12 mouse cellular contexts compared by ENCODE assay signal in genomic region chr1:134070099-134070669, GRCm38 (mm10). TPM values are rescaled to one million over a fixed set of nuclear protein-coding genes. Genes with fewer than 3 reads are reported as not detected.
A peak's percentile ranks its signal among the peaks of the same experiment; 100 is the strongest.
DNase-seq lines count a peak whose midpoint lies in the region; ATAC-seq lines count a peak whose summit lies in the region.
"Had no signal": no experiment of that assay in that cellular context is flagged by ENCODE, and none has a peak within 500 bp of the region (broad histone marks: within the 10 kb centered on the region; RNA-seq: fewer than 3 reads in every experiment).

No protein-coding gene starts in this region.

- no peak overlapping the region for H3K4me3 ChIP-seq in kidney, embryonic 16.5 days (ENCODE audit: low read length)
- no peak overlapping the region for H3K4me3 ChIP-seq in forebrain, embryonic 14.5 days (ENCODE audit: low read depth, low read length)
- H3K4me3 ChIP-seq in liver, embryonic 15.5 days (replicated peaks) = no peak overlapping the region

- H3K9me3 ChIP-seq in kidney, embryonic 16.5 days (ENCODE audit: low read length) = no peaks in the 10 kb centered on the region
- H3K9me3 ChIP-seq in forebrain, embryonic 14.5 days (replicated peaks; ENCODE audit: control insufficient read depth, low read length) = no peaks in the 10 kb centered on the region
- H3K9me3 ChIP-seq in liver, embryonic 15.5 days (replicated peaks) = no peaks in the 10 kb centered on the region

- H3K4me1 ChIP-seq in kidney, embryonic 16.5 days (ENCODE audit: insufficient read depth, low read length) = peaks cover 60% of the 10 kb centered on the region
- peaks cover 55% of the 10 kb centered on the region for H3K4me1 ChIP-seq in forebrain, embryonic 14.5 days (ENCODE audit: control insufficient read depth, insufficient read depth, low read length)
- H3K4me1 ChIP-seq in liver, embryonic 15.5 days (replicated peaks) = peaks cover 93% of the 10 kb centered on the region

- H3K4me2 ChIP-seq in kidney, embryonic 16.5 days (replicated peaks; ENCODE audit: low read depth, low read length) = 0 out of 2 replicates have a peak overlapping the region, but pooled peaks have one; percentile 3
- H3K4me2 ChIP-seq in forebrain, embryonic 14.5 days (ENCODE audit: low read length) = no peak overlapping the region
- peak overlapping the region; percentile 1; the same call in 1 of the 2 replicates for H3K4me2 ChIP-seq in liver, embryonic 15.5 days

- H3K27ac ChIP-seq in kidney, embryonic 16.5 days (ENCODE audit: low read length) = peak overlapping the region; percentile 69
- H3K27ac ChIP-seq in forebrain, embryonic 14.5 days (ENCODE audit: low read depth, low read length) = peak overlapping the region; percentile 82
- H3K27ac ChIP-seq in liver, embryonic 15.5 days (replicated peaks) = peak overlapping the region; percentile 98

- no peaks in the 10 kb centered on the region for H3K36me3 ChIP-seq in kidney, embryonic 16.5 days (ENCODE audit: insufficient read depth, low read length)
- peaks cover 9% of the 10 kb centered on the region for H3K36me3 ChIP-seq in forebrain, embryonic 14.5 days (ENCODE audit: control insufficient read depth, insufficient read depth, low read length)
- peaks cover 12% of the 10 kb centered on the region for H3K36me3 ChIP-seq in liver, embryonic 15.5 days (replicated peaks)

- ATAC-seq in kidney, embryonic 16.5 days (ENCODE audit: low FRiP score, low TSS enrichment) = peak; percentile 37; the same call in 1 of the 2 replicates
- no peak for ATAC-seq in forebrain, embryonic 14.5 days
- no peak for ATAC-seq in liver, embryonic 15.5 days (ENCODE audit: insufficient read depth)

- H3K27me3 ChIP-seq in kidney, embryonic 16.5 days (ENCODE audit: insufficient read depth, low read length) = no peaks in the 10 kb centered on the region
- no peaks in the 10 kb centered on the region for H3K27me3 ChIP-seq in forebrain, embryonic 14.5 days (replicated peaks; ENCODE audit: control insufficient read depth, insufficient read depth, low read length)
- H3K27me3 ChIP-seq in liver, embryonic 15.5 days = peaks cover 37% of the 10 kb centered on the region
- H3K27me3 ChIP-seq: CH12.LX had no signal

- no peak for DNase-seq in kidney, postnatal 14 days
- DNase-seq in ZHBTc4 (ENCODE audit: low read depth, low spot score) = peak; percentile 70
- DNase-seq in forebrain, embryonic 14.5 days (ENCODE audit: low spot score) = no peak
- no peak for DNase-seq in adrenal gland, postnatal 36 days
- DNase-seq in urinary bladder, postnatal 14 days (ENCODE audit: low spot score) = no peak
- DNase-seq: kidney, adult 18-20 months; thymus, adult 18-20 months had no signal

- WGBS in kidney, embryonic 16.5 days = 54% methylated on average over 8 of the region's 8 CpGs
- 43% methylated on average over 8 of the region's 8 CpGs for WGBS in forebrain, embryonic 14.5 days
- WGBS in liver, embryonic 15.5 days (ENCODE audit: insufficient replicate concordance) = 80% methylated on average over 8 of the region's 8 CpGs

- H3K9ac ChIP-seq in kidney, embryonic 16.5 days (replicated peaks; ENCODE audit: low read length) = peak overlapping the region; percentile 17; the same call in 1 of the 2 replicates
- H3K9ac ChIP-seq in forebrain, embryonic 14.5 days (ENCODE audit: low read length) = no peak overlapping the region
- no peak overlapping the region for H3K9ac ChIP-seq in liver, embryonic 15.5 days

RNA-seq across cellular contexts. Expression of gene Btg2, which starts 8.7 kb away (rescaled TPM):
- 36.2 and 38.2 TPM in 2 replicates for polyA plus RNA-seq in kidney, embryonic 16.5 days (2015; fragmentation: Nextera tagmentation; extraction: Ambion mirVana)
- polyA plus RNA-seq in forebrain, embryonic 14.5 days (2014; fragmentation: Nextera tagmentation; extraction: Ambion mirVana) = 67.3 and 82.6 TPM in 2 replicates
- polyA plus RNA-seq in liver, embryonic 15.5 days (2015; fragmentation: Nextera tagmentation; extraction: Ambion mirVana) = 103 and 108 TPM in 2 replicates
- 10 to 100 TPM; 38.7 to 39.1 TPM for total RNA-seq in adrenal gland, postnatal 36 days (2021)

RNA-seq across cellular contexts. Expression of gene Fmod, which starts 33.1 kb away (rescaled TPM):
- 12.5 and 17.1 TPM in 2 replicates for polyA plus RNA-seq in kidney, embryonic 16.5 days (2015; fragmentation: Nextera tagmentation; extraction: Ambion mirVana)
- polyA plus RNA-seq in forebrain, embryonic 14.5 days (2014; fragmentation: Nextera tagmentation; extraction: Ambion mirVana) = 3.3 and 7.7 TPM in 2 replicates
- polyA plus RNA-seq in liver, embryonic 15.5 days (2015; fragmentation: Nextera tagmentation; extraction: Ambion mirVana) = 2.6 and 3.3 TPM in 2 replicates
- total RNA-seq in adrenal gland, postnatal 36 days (2021) = 1 to 10 TPM; 9.3 to 9.8 TPM
- total RNA-seq: CH12.LX; granulocyte monocyte progenitor cell, adult 5-6 weeks had no signal

RNA-seq across cellular contexts. Expression of gene Chit1, which starts 40.9 kb away (rescaled TPM):
- 0.17 and 0.21 TPM in 2 replicates for polyA plus RNA-seq in kidney, embryonic 16.5 days (2015; fragmentation: Nextera tagmentation; extraction: Ambion mirVana)
- polyA plus RNA-seq in forebrain, embryonic 14.5 days (2014; fragmentation: Nextera tagmentation; extraction: Ambion mirVana) = 0.13 TPM in 1 of 2 replicates, not detected in the other
- polyA plus RNA-seq in liver, embryonic 15.5 days (2015; fragmentation: Nextera tagmentation; extraction: Ambion mirVana) = 0.07 and 0.20 TPM in 2 replicates
- not detected for total RNA-seq in adrenal gland, postnatal 36 days (2021)
- total RNA-seq: left cerebral cortex, postnatal 25 days had no signal
